In genomic region chr10:59772049-59772397, GRCm38 (mm10) we compare ENCODE assay signal across 13 mouse cellular contexts.
"Had no signal": no experiment of that assay in that cellular context is flagged by ENCODE, and none has a peak within 500 bp of the region (broad histone marks: within the 10 kb centered on the region; RNA-seq: fewer than 3 reads in every experiment).

No protein-coding gene starts in this region.

- H3K9ac ChIP-seq: limb, embryonic 13.5 days; liver, embryonic 14.5 days; neural tube, embryonic 13.5 days had no signal

- H3K9me3 ChIP-seq: limb, embryonic 13.5 days; neural tube, embryonic 13.5 days had no signal

- ATAC-seq: intestine, postnatal 0 days had no signal

- H3K4me3 ChIP-seq: limb, embryonic 13.5 days; neural tube, embryonic 13.5 days had no signal

- H3K27ac ChIP-seq: kidney, postnatal 0 days; limb, embryonic 13.5 days; liver, embryonic 14.5 days had no signal

- DNase-seq: kidney, adult 9 months; kidney, postnatal 36 days; left cerebral cortex, postnatal 4 days; lung, adult 18-20 months; right cerebral cortex, postnatal 4 days; spleen, adult 18-20 months; thymus, adult 18-20 months; thymus, postnatal 25 days had no signal

- H3K36me3 ChIP-seq: neural tube, embryonic 13.5 days had no signal

- H3K27me3 ChIP-seq: limb, embryonic 13.5 days; neural tube, embryonic 13.5 days had no signal

- H3K4me2 ChIP-seq: limb, embryonic 13.5 days; neural tube, embryonic 13.5 days had no signal
